In the genomic region with DNA sequence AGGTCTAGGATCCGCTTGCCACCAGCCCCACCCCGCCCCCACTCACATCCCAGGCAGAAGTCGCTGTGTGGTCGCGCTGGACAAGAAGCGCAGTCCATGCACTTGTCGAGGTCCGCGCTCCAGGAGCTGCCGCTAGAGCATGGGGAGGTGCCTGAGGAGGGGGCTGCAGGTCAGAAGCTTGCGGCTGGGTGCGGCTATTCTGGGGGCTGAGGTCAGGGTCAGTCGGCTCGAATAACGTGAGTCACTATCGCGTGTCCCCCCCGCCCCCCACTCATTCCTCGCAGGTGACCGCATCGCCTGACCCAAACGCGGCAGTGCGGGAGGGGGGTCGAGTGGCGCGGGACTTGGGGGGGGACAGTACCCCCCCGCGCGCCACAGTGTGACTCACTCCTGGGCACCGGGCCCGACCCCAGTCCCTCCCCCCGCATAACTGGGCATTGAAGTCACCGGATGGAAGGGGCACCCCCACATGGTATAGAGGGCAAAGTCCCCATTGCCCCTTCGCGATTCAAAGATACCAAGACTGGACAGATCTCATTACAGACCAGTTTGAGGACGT, we compare ENCODE assay signal across 8 mouse cellular contexts. TPM values are rescaled to one million over a fixed set of nuclear protein-coding genes. Genes with fewer than 3 reads are reported as not detected.
DNase-seq lines count a peak whose midpoint lies in the region; ATAC-seq and TF ChIP-seq lines count a peak whose summit lies in the region.

No protein-coding gene starts in this region.

- H3K27ac ChIP-seq in forebrain, postnatal 0 days (ENCODE audit: low read depth, low read length) = no peak overlapping the region
- no peak overlapping the region for H3K27ac ChIP-seq in hindbrain, postnatal 0 days
- peak overlapping the region; percentile 82 for H3K27ac ChIP-seq in lung, embryonic 14.5 days (ENCODE audit: low read depth)
- peak overlapping the region; percentile 34; the same call in 1 of the 2 replicates for H3K27ac ChIP-seq in stomach, embryonic 14.5 days (ENCODE audit: low read length)

- no peak for ATAC-seq in megakaryocyte, adult 5-6 weeks (ENCODE audit: poor library complexity, severe bottlenecking)
- no peak for ATAC-seq in forebrain, postnatal 0 days
- ATAC-seq in hindbrain, postnatal 0 days = no peak
- ATAC-seq in lung, embryonic 14.5 days (ENCODE audit: insufficient read depth) = no peak
- no peak for ATAC-seq in stomach, embryonic 14.5 days (ENCODE audit: insufficient number of reproducible peaks, insufficient read depth, low FRiP score, low read depth)

- peak overlapping the region; percentile 93 for H3K4me3 ChIP-seq in megakaryocyte, embryonic 14.5 days (replicated peaks)
- H3K4me3 ChIP-seq in forebrain, postnatal 0 days (ENCODE audit: low read depth, low read length) = peak overlapping the region; percentile 39
- peak overlapping the region; percentile 49 for H3K4me3 ChIP-seq in hindbrain, postnatal 0 days (ENCODE audit: low read length)
- H3K4me3 ChIP-seq in lung, embryonic 14.5 days (ENCODE audit: low read depth, low read length) = peak overlapping the region; percentile 58
- peak overlapping the region; percentile 43 for H3K4me3 ChIP-seq in stomach, embryonic 14.5 days (ENCODE audit: low read depth, low read length)

- under 1% methylated on average over 37 of the region's 37 CpGs for WGBS in forebrain, postnatal 0 days
- under 1% methylated on average over 37 of the region's 37 CpGs for WGBS in hindbrain, postnatal 0 days
- under 1% methylated on average over 37 of the region's 37 CpGs for WGBS in lung, embryonic 14.5 days
- under 1% methylated on average over 37 of the region's 37 CpGs for WGBS in stomach, embryonic 14.5 days

- H3K9ac ChIP-seq in forebrain, postnatal 0 days = peak overlapping the region; percentile 23; the same call in 1 of the 2 replicates
- peak overlapping the region; percentile 41 for H3K9ac ChIP-seq in hindbrain, postnatal 0 days (replicated peaks; ENCODE audit: low read length)
- H3K9ac ChIP-seq in lung, embryonic 14.5 days = peak overlapping the region; percentile 64
- H3K9ac ChIP-seq in stomach, embryonic 14.5 days (replicated peaks; ENCODE audit: low read depth, low read length) = peak overlapping the region; percentile 2; the same call in 1 of the 2 replicates

- peak overlapping the region; percentile 70 for H3K4me2 ChIP-seq in forebrain, postnatal 0 days (ENCODE audit: low read depth)
- peak overlapping the region; percentile 81 for H3K4me2 ChIP-seq in hindbrain, postnatal 0 days (ENCODE audit: low read depth, low read length)
- peak overlapping the region; percentile 96 for H3K4me2 ChIP-seq in lung, embryonic 14.5 days
- peak overlapping the region; percentile 89 for H3K4me2 ChIP-seq in stomach, embryonic 14.5 days (replicated peaks; ENCODE audit: low read depth, low read length)

- H3K9me3 ChIP-seq in megakaryocyte, embryonic 14.5 days = 0 out of 2 replicates have a peak, but pooled peaks cover 3% of the 10 kb centered on the region
- no peaks in the 10 kb centered on the region for H3K9me3 ChIP-seq in forebrain, postnatal 0 days (ENCODE audit: low read length)
- H3K9me3 ChIP-seq in hindbrain, postnatal 0 days (ENCODE audit: low read length) = no peaks in the 10 kb centered on the region
- H3K9me3 ChIP-seq in lung, embryonic 14.5 days (ENCODE audit: low read depth, low read length) = no peaks in the 10 kb centered on the region
- no peaks in the 10 kb centered on the region for H3K9me3 ChIP-seq in stomach, embryonic 14.5 days (ENCODE audit: control insufficient read depth, low read depth, low read length)

- peaks cover 79% of the 10 kb centered on the region for H3K4me1 ChIP-seq in megakaryocyte, embryonic 14.5 days
- H3K4me1 ChIP-seq in forebrain, postnatal 0 days (ENCODE audit: insufficient read depth) = peaks cover 18% of the 10 kb centered on the region; the same call in 1 of the 2 replicates
- peaks cover 19% of the 10 kb centered on the region for H3K4me1 ChIP-seq in hindbrain, postnatal 0 days (ENCODE audit: insufficient read depth, low read length)
- H3K4me1 ChIP-seq in lung, embryonic 14.5 days (ENCODE audit: insufficient read depth) = peaks cover 6% of the 10 kb centered on the region; the same call in 1 of the 2 replicates
- peaks cover 29% of the 10 kb centered on the region; the same call in 1 of the 2 replicates for H3K4me1 ChIP-seq in stomach, embryonic 14.5 days (ENCODE audit: control insufficient read depth, insufficient read depth, low read length)

- H3K36me3 ChIP-seq in megakaryocyte, embryonic 14.5 days (replicated peaks; ENCODE audit: low read length) = no peaks in the 10 kb centered on the region
- H3K36me3 ChIP-seq in forebrain, postnatal 0 days (ENCODE audit: insufficient read depth) = no peaks in the 10 kb centered on the region
- no peaks in the 10 kb centered on the region for H3K36me3 ChIP-seq in hindbrain, postnatal 0 days (ENCODE audit: insufficient read depth, low read length)
- H3K36me3 ChIP-seq in lung, embryonic 14.5 days (ENCODE audit: insufficient read depth) = 0 out of 2 replicates have a peak, but pooled peaks cover 7% of the 10 kb centered on the region
- H3K36me3 ChIP-seq in stomach, embryonic 14.5 days (ENCODE audit: control insufficient read depth, insufficient read depth, low read length) = no peaks in the 10 kb centered on the region; the same call in 1 of the 2 replicates

- peak; percentile 59 for DNase-seq in brain, adult 2 months (ENCODE audit: low read depth, low spot score)
- no peak for DNase-seq in forebrain, postnatal 0 days
- DNase-seq in hindbrain, postnatal 0 days (ENCODE audit: low spot score) = no peak
- no peak for DNase-seq in lung, embryonic 14.5 days
- no peak for DNase-seq in c-Kit-positive CD71-positive TER-119-positive erythroid progenitor cells, embryonic 14.5 days (ENCODE audit: low spot score)

- H3K27me3 ChIP-seq in megakaryocyte, embryonic 14.5 days (replicated peaks) = peaks cover 37% of the 10 kb centered on the region
- peaks cover 30% of the 10 kb centered on the region for H3K27me3 ChIP-seq in forebrain, postnatal 0 days (ENCODE audit: insufficient read depth, low read length)
- H3K27me3 ChIP-seq in hindbrain, postnatal 0 days (ENCODE audit: insufficient read depth, low read length) = peaks cover 32% of the 10 kb centered on the region
- H3K27me3 ChIP-seq in lung, embryonic 14.5 days (ENCODE audit: insufficient read depth, low read length) = peaks cover 33% of the 10 kb centered on the region
- H3K27me3 ChIP-seq in stomach, embryonic 14.5 days (ENCODE audit: control insufficient read depth, insufficient read depth, low read length) = peaks cover 20% of the 10 kb centered on the region

- TF ChIP-seq CTCF in forebrain, postnatal 0 days (IDR thresholded peaks at IDR 0.05; ENCODE audit: low read depth) = no peak
- no peak for TF ChIP-seq CTCF in hindbrain, postnatal 0 days (IDR thresholded peaks at IDR 0.05; ENCODE audit: low read depth)
- no peak for TF ChIP-seq CTCF in lung, embryonic 14.5 days (IDR thresholded peaks at IDR 0.05; ENCODE audit: low read depth)

RNA-seq across cellular contexts. Expression of a gene that starts 0.7 kb away (rescaled TPM):
- polyA plus RNA-seq in megakaryocyte, embryonic 14.5 days (2012; ENCODE audit: insufficient read depth, low replicate concordance) = 3.1 TPM in 1 of 2 replicates, not detected in the other
- total RNA-seq in megakaryocyte, adult 5-6 weeks (2015) = 1.8 and 5.8 TPM in 2 replicates
- 5.9 and 7.7 TPM in 2 replicates for total RNA-seq in megakaryocyte, adult 5-6 weeks (2017)
- total RNA-seq in forebrain, postnatal 0 days (2014; rRNA removed) = 1.4 and 3.9 TPM in 2 replicates
- polyA plus RNA-seq in forebrain, postnatal 0 days (2015; fragmentation: Nextera tagmentation; extraction: Ambion mirVana) = 2.0 and 3.6 TPM in 2 replicates
- total RNA-seq in hindbrain, postnatal 0 days (2014; rRNA removed) = 5.5 and 8.7 TPM in 2 replicates
- 7.3 and 7.7 TPM in 2 replicates for polyA plus RNA-seq in hindbrain, postnatal 0 days (2015; fragmentation: Nextera tagmentation; extraction: Ambion mirVana)
- 21.6 and 24.0 TPM in 2 replicates for polyA plus RNA-seq in lung, embryonic 14.5 days (2014; fragmentation: Nextera tagmentation; extraction: Ambion mirVana)
- 18.0 and 20.7 TPM in 2 replicates for polyA plus RNA-seq in stomach, embryonic 14.5 days (2014; fragmentation: Nextera tagmentation; extraction: Ambion mirVana)

RNA-seq across cellular contexts. Expression of a gene that starts 2.5 kb away (rescaled TPM):
- polyA plus RNA-seq in megakaryocyte, embryonic 14.5 days (2012; ENCODE audit: insufficient read depth, low replicate concordance) = 0.48 TPM in 1 of 2 replicates, not detected in the other
- not detected in 2 replicates for total RNA-seq in megakaryocyte, adult 5-6 weeks (2015)
- total RNA-seq in megakaryocyte, adult 5-6 weeks (2017) = not detected in 2 replicates
- total RNA-seq in forebrain, postnatal 0 days (2014; rRNA removed) = 0.31 and 1.8 TPM in 2 replicates
- 0.39 and 0.76 TPM in 2 replicates for polyA plus RNA-seq in forebrain, postnatal 0 days (2015; fragmentation: Nextera tagmentation; extraction: Ambion mirVana)
- 0.75 and 1.0 TPM in 2 replicates for total RNA-seq in hindbrain, postnatal 0 days (2014; rRNA removed)
- 0.33 and 0.34 TPM in 2 replicates for polyA plus RNA-seq in hindbrain, postnatal 0 days (2015; fragmentation: Nextera tagmentation; extraction: Ambion mirVana)
- 207 and 219 TPM in 2 replicates for polyA plus RNA-seq in lung, embryonic 14.5 days (2014; fragmentation: Nextera tagmentation; extraction: Ambion mirVana)
- polyA plus RNA-seq in stomach, embryonic 14.5 days (2014; fragmentation: Nextera tagmentation; extraction: Ambion mirVana) = 149 and 158 TPM in 2 replicates

RNA-seq across cellular contexts. Expression of a gene that starts 2.9 kb away (rescaled TPM):
- polyA plus RNA-seq in megakaryocyte, embryonic 14.5 days (2012; ENCODE audit: insufficient read depth, low replicate concordance) = 67.3 and 89.9 TPM in 2 replicates
- 26.5 and 26.8 TPM in 2 replicates for total RNA-seq in megakaryocyte, adult 5-6 weeks (2015)
- 38.5 and 45.2 TPM in 2 replicates for total RNA-seq in megakaryocyte, adult 5-6 weeks (2017)
- 14.7 and 18.2 TPM in 2 replicates for total RNA-seq in forebrain, postnatal 0 days (2014; rRNA removed)
- 18.0 and 21.1 TPM in 2 replicates for polyA plus RNA-seq in forebrain, postnatal 0 days (2015; fragmentation: Nextera tagmentation; extraction: Ambion mirVana)
- 16.1 and 28.1 TPM in 2 replicates for total RNA-seq in hindbrain, postnatal 0 days (2014; rRNA removed)
- polyA plus RNA-seq in hindbrain, postnatal 0 days (2015; fragmentation: Nextera tagmentation; extraction: Ambion mirVana) = 28.4 and 29.1 TPM in 2 replicates
- 47.4 and 49.6 TPM in 2 replicates for polyA plus RNA-seq in lung, embryonic 14.5 days (2014; fragmentation: Nextera tagmentation; extraction: Ambion mirVana)
- polyA plus RNA-seq in stomach, embryonic 14.5 days (2014; fragmentation: Nextera tagmentation; extraction: Ambion mirVana) = 36.5 and 40.0 TPM in 2 replicates

RNA-seq across cellular contexts. Expression of a gene that starts 3.2 kb away (rescaled TPM):
- polyA plus RNA-seq in megakaryocyte, embryonic 14.5 days (2012; ENCODE audit: insufficient read depth, low replicate concordance) = 263 and 516 TPM in 2 replicates
- 67.4 and 97.1 TPM in 2 replicates for total RNA-seq in megakaryocyte, adult 5-6 weeks (2015)
- 38.1 and 52.4 TPM in 2 replicates for total RNA-seq in megakaryocyte, adult 5-6 weeks (2017)
- 82.3 and 84.6 TPM in 2 replicates for total RNA-seq in forebrain, postnatal 0 days (2014; rRNA removed)
- 198 and 215 TPM in 2 replicates for polyA plus RNA-seq in forebrain, postnatal 0 days (2015; fragmentation: Nextera tagmentation; extraction: Ambion mirVana)
- total RNA-seq in hindbrain, postnatal 0 days (2014; rRNA removed) = 107 and 126 TPM in 2 replicates
- 209 and 217 TPM in 2 replicates for polyA plus RNA-seq in hindbrain, postnatal 0 days (2015; fragmentation: Nextera tagmentation; extraction: Ambion mirVana)
- 63.8 and 71.1 TPM in 2 replicates for polyA plus RNA-seq in lung, embryonic 14.5 days (2014; fragmentation: Nextera tagmentation; extraction: Ambion mirVana)
- 110 TPM in 2 replicates for polyA plus RNA-seq in stomach, embryonic 14.5 days (2014; fragmentation: Nextera tagmentation; extraction: Ambion mirVana)

RNA-seq across cellular contexts. Expression of a gene that starts 7.3 kb away (rescaled TPM):
- not detected in 2 replicates for polyA plus RNA-seq in megakaryocyte, embryonic 14.5 days (2012; ENCODE audit: insufficient read depth, low replicate concordance)
- total RNA-seq in megakaryocyte, adult 5-6 weeks (2015) = not detected in 2 replicates
- total RNA-seq in megakaryocyte, adult 5-6 weeks (2017) = not detected in 2 replicates
- 0.54 TPM in 1 of 2 replicates, not detected in the other for total RNA-seq in forebrain, postnatal 0 days (2014; rRNA removed)
- polyA plus RNA-seq in forebrain, postnatal 0 days (2015; fragmentation: Nextera tagmentation; extraction: Ambion mirVana) = 0.25 and 0.62 TPM in 2 replicates
- total RNA-seq in hindbrain, postnatal 0 days (2014; rRNA removed) = 1.0 and 1.9 TPM in 2 replicates
- 1.1 and 1.2 TPM in 2 replicates for polyA plus RNA-seq in hindbrain, postnatal 0 days (2015; fragmentation: Nextera tagmentation; extraction: Ambion mirVana)
- 5.1 and 6.2 TPM in 2 replicates for polyA plus RNA-seq in lung, embryonic 14.5 days (2014; fragmentation: Nextera tagmentation; extraction: Ambion mirVana)
- 2.9 and 3.0 TPM in 2 replicates for polyA plus RNA-seq in stomach, embryonic 14.5 days (2014; fragmentation: Nextera tagmentation; extraction: Ambion mirVana)

Comparison
In these comparisons a context has a peak if more than half of its experiments do, and no peak if none do; other contexts are left out.
1. H3K4me3 ChIP-seq: peak in every context shown above with its lines; median percentile 93 in megakaryocyte, embryonic 14.5 days; 58 in lung, embryonic 14.5 days; 49 in hindbrain, postnatal 0 days; 43 in stomach, embryonic 14.5 days; 39 in forebrain, postnatal 0 days.
2. H3K27ac ChIP-seq: peak in lung, embryonic 14.5 days (single experiment) and stomach, embryonic 14.5 days (single experiment); none in forebrain, postnatal 0 days (single experiment) and hindbrain, postnatal 0 days (single experiment).
3. H3K9ac ChIP-seq: peak in every context shown above with its lines; median percentile 64 in lung, embryonic 14.5 days; 41 in hindbrain, postnatal 0 days; 23 in forebrain, postnatal 0 days; 2 in stomach, embryonic 14.5 days.
4. RNA of a gene that starts 2.5 kb away (polyA plus RNA-seq): 207 to 219 TPM in lung, embryonic 14.5 days and 149 to 158 TPM in stomach, embryonic 14.5 days; 0.39 to 0.76 TPM in forebrain, postnatal 0 days, 0.48 TPM in megakaryocyte, embryonic 14.5 days and 0.33 to 0.34 TPM in hindbrain, postnatal 0 days; every median in the first group is over 10 times any median in the second.
5. Peak in every context shown above with its lines, with median percentiles within 50 percentile points of each other: H3K4me2 ChIP-seq.